8 mouse cellular contexts compared by ENCODE assay signal in genomic region chr12:52288537-52288936, GRCm38 (mm10).
DNase-seq lines count a peak whose midpoint lies in the region; ATAC-seq and TF ChIP-seq lines count a peak whose summit lies in the region.

No protein-coding gene starts in this region.

- H3K27me3 ChIP-seq in embryonic facial prominence, embryonic 12.5 days: no peaks in the 10 kb centered on the region
- no peaks in the 10 kb centered on the region for H3K27me3 ChIP-seq in lung, embryonic 14.5 days (ENCODE audit: insufficient read depth, low read length)

- peaks cover 31% of the 10 kb centered on the region for H3K4me1 ChIP-seq in embryonic facial prominence, embryonic 12.5 days
- H3K4me1 ChIP-seq in lung, embryonic 14.5 days (ENCODE audit: insufficient read depth): peaks cover 16% of the 10 kb centered on the region; the same call in 1 of the 2 replicates

- H3K4me2 ChIP-seq in embryonic facial prominence, embryonic 12.5 days (replicated peaks): no peak overlapping the region
- H3K4me2 ChIP-seq in lung, embryonic 14.5 days: no peak overlapping the region

- H3K27ac ChIP-seq in embryonic facial prominence, embryonic 12.5 days: peak overlapping the region; percentile 46; the same call in 1 of the 2 replicates
- H3K27ac ChIP-seq in lung, embryonic 14.5 days (ENCODE audit: low read depth): peak overlapping the region; percentile 85

- H3K36me3 ChIP-seq in embryonic facial prominence, embryonic 12.5 days: no peaks in the 10 kb centered on the region
- H3K36me3 ChIP-seq in lung, embryonic 14.5 days (ENCODE audit: insufficient read depth): no peaks in the 10 kb centered on the region

- no peak for TF ChIP-seq CTCF in lung, embryonic 14.5 days (IDR thresholded peaks at IDR 0.05; ENCODE audit: low read depth)

- no peak overlapping the region for H3K4me3 ChIP-seq in embryonic facial prominence, embryonic 12.5 days
- H3K4me3 ChIP-seq in lung, embryonic 14.5 days (ENCODE audit: low read depth, low read length): no peak overlapping the region

- DNase-seq in 416B (ENCODE audit: low read depth): peak; percentile 51
- DNase-seq in heart, postnatal 14 days: peak; percentile 29 to 51
- peak; percentile 87 for DNase-seq in lung, embryonic 14.5 days
- DNase-seq in layer of hippocampus, adult 8-10 months (ENCODE audit: low spot score in 2 of 2): no peak
- no peak for DNase-seq in spleen, postnatal 10 days (ENCODE audit: low spot score in 2 of 2)
- DNase-seq in thymus, postnatal 0 days (ENCODE audit: low spot score): no peak
- no peak for DNase-seq in left cerebral cortex, postnatal 4 days

- 57% methylated on average over 4 of the region's 4 CpGs for WGBS in embryonic facial prominence, embryonic 12.5 days
- 21% methylated on average over 4 of the region's 4 CpGs for WGBS in lung, embryonic 14.5 days

- H3K9ac ChIP-seq in embryonic facial prominence, embryonic 12.5 days: no peak overlapping the region
- no peak overlapping the region for H3K9ac ChIP-seq in lung, embryonic 14.5 days

- no peaks in the 10 kb centered on the region for H3K9me3 ChIP-seq in embryonic facial prominence, embryonic 12.5 days
- H3K9me3 ChIP-seq in lung, embryonic 14.5 days (ENCODE audit: low read depth, low read length): no peaks in the 10 kb centered on the region

- intact Hi-C loops in heart, postnatal 14 days (cut with DNase I): loop anchor here (10.0 kb wide), 2 partner anchors 346 to 546 kb away; no protein-coding TSS in a partner anchor
- intact Hi-C loops in left cerebral cortex, postnatal 4 days (cut with DNase I): loop anchor here (10.0 kb wide), 1 partner anchor 216 kb away; the partner anchor contains the start of gene Arhgap5

- no peak for ATAC-seq in embryonic facial prominence, embryonic 12.5 days (ENCODE audit: insufficient number of reproducible peaks, insufficient read depth, low FRiP score, low TSS enrichment)
- ATAC-seq in lung, embryonic 14.5 days (ENCODE audit: insufficient read depth): peak; percentile 94

Comparison
In these comparisons a context has a peak if more than half of its experiments do, and no peak if none do; other contexts are left out.
1. DNase-seq: peak in 416B (single experiment), heart, postnatal 14 days (2 of 2) and lung, embryonic 14.5 days (single experiment); none in layer of hippocampus, adult 8-10 months (0 of 2), spleen, postnatal 10 days (0 of 2), thymus, postnatal 0 days (single experiment) and left cerebral cortex, postnatal 4 days (single experiment).